Mouse (Mus musculus) kidney, postnatal 0 days (tissue): ENCODE measurements around the gene Mcub. TPM values are rescaled to one million over a fixed set of nuclear protein-coding genes. Genes with fewer than 3 reads are reported as not detected.

Experiments used
- ATAC-seq: fragments of 200-750 bp; cut with Nextera tagmentation; replicated peaks from 2 replicates; pipeline ENCODE4 v1.8.0; 2017; ENCODE audit warnings: low read depth, moderate number of reproducible peaks, moderate TSS enrichment, moderate library complexity; ENCODE audit not compliant: low FRiP score
- DNase-seq: peaks from one replicate; pipeline ENCODE4 v3.0.0-alpha.2; 2016; ENCODE audit warnings: low spot score
- H3K27ac ChIP-seq: fragments of 300-500 bp; sonication (generic); 2 replicates; pipeline ENCODE4 v1.5.1; 2014; ENCODE audit warnings: mild to moderate bottlenecking
- H3K27me3 ChIP-seq: fragments of 300-500 bp; sonication (generic); 2 replicates; pipeline ENCODE4 v1.6.1; 2014; ENCODE audit warnings: low read length, mixed read lengths; ENCODE audit not compliant: insufficient read depth
- H3K36me3 ChIP-seq: fragments of 300-500 bp; sonication (generic); 2 replicates; pipeline ENCODE4 v1.6.1; 2014; ENCODE audit warnings: low read length, mixed read lengths; ENCODE audit not compliant: insufficient read depth
- H3K4me1 ChIP-seq: fragments of 300-500 bp; sonication (generic); replicated peaks from 2 replicates; pipeline ENCODE4 v1.6.1; 2014; ENCODE audit warnings: antibody characterized with exemption, low read length, mixed read lengths; ENCODE audit not compliant: insufficient read depth
- H3K4me2 ChIP-seq: fragments of 300-500 bp; sonication (generic); 2 replicates; pipeline ENCODE4 v1.6.1; 2014; ENCODE audit warnings: mild to moderate bottlenecking, low read length, moderate library complexity, mixed read lengths
- H3K4me3 ChIP-seq: fragments of 300-500 bp; sonication (generic); replicated peaks from 2 replicates; pipeline ENCODE4 v1.5.1; 2014; ENCODE audit warnings: low read depth, low read length
- H3K9ac ChIP-seq: fragments of 300-500 bp; sonication (generic); 2 replicates; pipeline ENCODE4 v1.6.1; 2014; ENCODE audit warnings: low read depth, low read length
- H3K9me3 ChIP-seq: fragments of 300-500 bp; sonication (generic); replicated peaks from 2 replicates; pipeline ENCODE4 v1.6.1; 2016; ENCODE audit warnings: low read length, inconsistent platforms, mixed read lengths
- CTCF ChIP-seq: IDR thresholded peaks from 2 replicates; pipeline ENCODE4 v1.5.1; 2016; ENCODE audit warnings: antibody characterized with exemption, low read depth, mild to moderate bottlenecking, moderate library complexity
- WGBS: fragments of 180-500 bp; shearing (Covaris S2); extraction: QIAGEN DNeasy Blood & Tissue Kit; methylation state at CpG from one replicate; pipeline ENCODE4 v1.1.7; 2014; 5-methylcytosine and 5-hydroxymethylcytosine counted together
- polyA plus RNA-seq: library from polyadenylated mRNA; unstranded; fragments of >200 nt; fragmentation: Nextera tagmentation; extraction: Ambion mirVana; gene quantifications from 2 replicates; pipeline ENCODE4 v1.2.1, GENCODE M21; 2015

The Mcub gene
- polyA plus RNA-seq, 1 experiment from 2014 or later = 2.6 TPM

GRCm38 (mm10) chr3:129943813-129944212 is 26.2 kb downstream of the Mcub start:
- Histone ChIP-seq H3K9ac (no peak overlapping the region), H3K27me3 (no peaks in the 10 kb centered on the region), H3K36me3 (no peaks in the 10 kb centered on the region), H3K27ac (no peak overlapping the region), H3K9me3 (no peaks in the 10 kb centered on the region), H3K4me1 (no peaks in the 10 kb centered on the region), H3K4me2 (no peak overlapping the region), H3K4me3 (no peak overlapping the region)
- DNase-seq (no peak), ATAC-seq (no peak)
- 66% methylated on average over 4 of the region's 4 CpGs for WGBS
- no peak for TF ChIP-seq CTCF

DNA sequence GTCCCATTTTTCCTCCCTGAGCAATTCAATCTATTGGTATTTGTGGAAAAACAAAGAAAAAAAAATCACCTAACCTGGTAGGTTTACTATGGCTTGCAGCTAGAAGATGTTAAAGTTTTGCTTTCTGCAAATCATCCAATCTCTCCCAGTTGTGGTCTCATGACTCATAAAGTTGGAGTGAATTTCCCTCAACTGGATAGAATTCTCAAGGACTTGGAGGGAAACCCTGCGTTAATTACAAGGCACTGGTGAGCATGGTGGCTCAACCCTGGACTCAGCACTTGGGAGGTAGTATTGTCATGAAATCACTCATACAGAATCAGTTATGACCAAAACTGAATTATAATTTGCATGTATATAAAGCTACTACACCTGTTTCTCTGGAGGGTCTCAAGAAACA is 28.7 kb downstream of the Mcub start:
- no peaks in the 10 kb centered on the region for H3K27me3 ChIP-seq
- H3K4me3 ChIP-seq = no peak overlapping the region

GRCm38 (mm10) chr3:129940780-129941179 is 29.2 kb downstream of the Mcub start:
- DNase-seq (no peak), ATAC-seq (no peak)
- H3K27ac ChIP-seq = no peak overlapping the region
- H3K4me1 ChIP-seq = no peaks in the 10 kb centered on the region
- no peak overlapping the region for H3K4me2 ChIP-seq
- H3K36me3 ChIP-seq = no peaks in the 10 kb centered on the region
- TF ChIP-seq CTCF = no peak
- H3K9ac ChIP-seq = no peak overlapping the region
- H3K4me3 ChIP-seq = no peak overlapping the region
- H3K27me3 ChIP-seq = no peaks in the 10 kb centered on the region
- H3K9me3 ChIP-seq = no peaks in the 10 kb centered on the region
- WGBS = 94% methylated on average over 2 of the region's 2 CpGs

More for the DNA sequence above, 28.7 kb downstream of the Mcub start:
- WGBS = 93% methylated on average over 1 of the region's 1 CpGs
- Histone ChIP-seq H3K36me3 (no peaks in the 10 kb centered on the region), H3K9ac (no peak overlapping the region), H3K4me2 (no peak overlapping the region), H3K4me1 (no peaks in the 10 kb centered on the region), H3K9me3 (no peaks in the 10 kb centered on the region), H3K27ac (no peak overlapping the region)
- TF ChIP-seq CTCF = no peak
- no peak for DNase-seq
- no peak for ATAC-seq

DNA sequence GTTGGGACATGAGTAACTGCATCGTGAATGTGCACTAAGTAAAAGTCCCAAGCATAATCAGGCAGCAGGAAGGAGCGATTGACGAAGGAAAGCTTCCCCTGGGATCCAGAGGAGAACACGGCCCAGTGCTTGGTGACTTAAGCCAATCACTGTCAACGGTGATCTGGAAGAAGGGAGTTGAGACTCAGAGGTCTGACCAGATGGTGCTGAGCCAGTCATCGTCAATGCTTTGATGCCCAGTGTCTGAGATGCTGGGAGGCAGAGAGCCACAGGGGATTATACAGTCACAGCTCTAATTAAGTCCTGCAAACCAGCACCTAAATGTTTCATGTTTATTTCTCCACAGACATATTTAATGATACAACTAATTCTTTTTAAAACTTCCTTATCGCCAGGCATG is 30.9 kb downstream of the Mcub start:
- no peak overlapping the region for H3K4me3 ChIP-seq
- ATAC-seq (no peak), DNase-seq (no peak)
- H3K36me3 ChIP-seq = no peaks in the 10 kb centered on the region
- no peak for TF ChIP-seq CTCF
- no peak overlapping the region for H3K27ac ChIP-seq
- no peaks in the 10 kb centered on the region for H3K4me1 ChIP-seq
- no peaks in the 10 kb centered on the region for H3K27me3 ChIP-seq
- no peaks in the 10 kb centered on the region for H3K9me3 ChIP-seq
- no peak overlapping the region for H3K4me2 ChIP-seq
- no peak overlapping the region for H3K9ac ChIP-seq
- 68% methylated on average over 7 of the region's 7 CpGs for WGBS

- Histone ChIP-seq H3K27ac (no peak overlapping the region), H3K9ac (no peak overlapping the region), H3K4me2 (no peak overlapping the region), H3K4me1 (no peaks in the 10 kb centered on the region), H3K36me3 (no peaks in the 10 kb centered on the region), H3K27me3 (no peaks in the 10 kb centered on the region), H3K4me3 (no peak overlapping the region), H3K9me3 (no peaks in the 10 kb centered on the region)
- WGBS = 22% methylated on average over 3 of the region's 3 CpGs
- DNase-seq (peak; percentile 19), ATAC-seq (no peak)
- TF ChIP-seq CTCF = no peak
Observed at GRCm38 (mm10) chr3:129937848-129938247, 32.2 kb downstream of the Mcub start.

DNA sequence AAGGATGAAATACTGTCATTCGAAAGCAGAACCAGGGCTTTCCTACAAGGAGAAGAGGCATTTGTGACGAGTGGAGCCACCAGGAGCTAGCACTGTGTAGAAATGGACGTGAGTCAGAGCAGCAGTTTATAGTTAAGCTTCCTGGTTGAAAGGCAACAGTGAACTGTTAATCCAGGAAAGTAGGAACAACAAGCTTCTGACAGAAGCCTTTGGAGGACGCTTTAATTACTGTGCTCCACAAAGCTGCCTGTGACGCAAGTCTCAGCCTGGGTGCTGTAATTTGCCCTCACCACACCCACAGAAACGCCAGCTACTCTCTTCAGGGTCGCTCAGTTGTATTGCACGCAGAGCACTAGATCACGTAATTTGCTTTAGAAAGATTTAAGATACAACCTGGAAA is 33.4 kb downstream of the Mcub start:
- Histone ChIP-seq H3K36me3 (no peaks in the 10 kb centered on the region), H3K9me3 (no peaks in the 10 kb centered on the region), H3K4me2 (no peak overlapping the region), H3K9ac (no peak overlapping the region), H3K27ac (no peak overlapping the region), H3K4me1 (no peaks in the 10 kb centered on the region), H3K4me3 (no peak overlapping the region), H3K27me3 (no peaks in the 10 kb centered on the region)
- DNase-seq (no peak), ATAC-seq (no peak)
- WGBS = 35% methylated on average over 9 of the region's 9 CpGs
- no peak for TF ChIP-seq CTCF

DNA sequence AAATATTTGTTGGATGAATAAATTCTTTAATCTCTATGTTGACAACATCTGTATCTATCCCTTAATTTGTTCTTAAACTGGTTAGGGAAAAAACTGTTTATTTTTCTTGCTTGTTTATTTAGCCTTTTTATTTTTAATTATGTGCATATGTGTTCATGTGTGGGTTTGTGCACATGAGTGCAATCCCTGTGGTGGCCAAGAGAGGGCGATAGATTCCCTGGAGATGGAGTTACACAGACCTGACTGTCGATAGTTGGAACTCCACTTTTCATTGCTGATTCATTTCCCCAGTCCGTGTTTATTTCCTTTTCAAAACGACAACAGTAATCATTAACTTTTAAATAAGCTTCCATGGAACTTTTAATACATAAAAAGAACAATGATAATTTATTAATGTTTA is 37.6 kb downstream of the Mcub start:
- no peaks in the 10 kb centered on the region for H3K9me3 ChIP-seq
- H3K4me1 ChIP-seq = no peaks in the 10 kb centered on the region
- H3K9ac ChIP-seq = no peak overlapping the region
- TF ChIP-seq CTCF = peak; percentile 55
- no peak overlapping the region for H3K4me3 ChIP-seq
- DNase-seq (no peak), ATAC-seq (no peak)
- H3K27ac ChIP-seq = no peak overlapping the region
- WGBS = 39% methylated on average over 4 of the region's 4 CpGs
- H3K4me2 ChIP-seq = no peak overlapping the region
- H3K27me3 ChIP-seq = no peaks in the 10 kb centered on the region
- H3K36me3 ChIP-seq = no peaks in the 10 kb centered on the region
